Mouse (Mus musculus): ENCODE measurements around the gene Olfr250.
"Not testable (repeated sequence)": the region's sequence is repeated elsewhere in the genome, so short reads cannot be mapped to it uniquely, and the experiment has no call there.

Olfr250 gene

DNA sequence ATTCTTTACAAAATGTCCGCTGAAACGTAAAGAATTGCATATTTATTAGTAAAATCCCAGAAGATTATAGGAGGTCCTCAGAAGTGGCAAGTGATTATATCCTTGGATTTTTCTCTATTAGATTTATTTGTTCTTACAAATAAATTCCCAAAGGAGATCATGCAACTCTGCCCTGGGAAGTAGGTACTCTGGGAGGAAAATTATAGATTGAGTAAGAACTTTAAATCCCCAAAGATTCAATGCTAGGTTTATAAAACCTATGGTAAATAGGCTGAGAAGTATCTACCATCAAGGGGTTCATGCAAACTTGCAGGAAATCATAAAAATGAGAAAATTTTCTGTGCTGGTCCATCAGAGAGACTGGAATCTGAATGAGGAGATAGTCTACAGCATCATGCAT lies at the start of gene Olfr250:
Olfr250 (plus strand) TSS at position 301 of the 400 bp plus-strand sequence.
- no peak for DNase-seq

DNA sequence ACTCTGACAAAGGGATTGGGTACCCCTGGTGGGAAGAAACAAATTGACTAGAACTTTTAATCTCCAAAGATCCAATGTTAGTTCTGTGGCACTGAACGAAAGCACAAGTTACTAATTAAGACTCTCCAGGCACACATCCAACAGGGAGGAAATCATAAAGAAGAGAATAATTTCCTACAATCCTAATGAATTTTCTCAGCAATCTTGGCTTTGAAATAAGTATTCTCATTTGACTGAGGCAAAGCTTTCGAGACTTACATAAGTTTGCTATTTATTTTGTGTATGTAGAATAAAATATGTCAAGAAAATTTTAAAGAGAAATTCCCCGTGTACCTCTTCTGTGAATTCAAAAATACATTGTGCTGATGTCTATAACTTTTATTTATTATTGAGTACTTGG lies 37.9 kb upstream of the Olfr250 start, which contains the start of gene Olfr25:
Olfr25 (plus strand) TSS at position 301 of the 400 bp plus-strand sequence.
- DNase-seq, result no peak

DNA sequence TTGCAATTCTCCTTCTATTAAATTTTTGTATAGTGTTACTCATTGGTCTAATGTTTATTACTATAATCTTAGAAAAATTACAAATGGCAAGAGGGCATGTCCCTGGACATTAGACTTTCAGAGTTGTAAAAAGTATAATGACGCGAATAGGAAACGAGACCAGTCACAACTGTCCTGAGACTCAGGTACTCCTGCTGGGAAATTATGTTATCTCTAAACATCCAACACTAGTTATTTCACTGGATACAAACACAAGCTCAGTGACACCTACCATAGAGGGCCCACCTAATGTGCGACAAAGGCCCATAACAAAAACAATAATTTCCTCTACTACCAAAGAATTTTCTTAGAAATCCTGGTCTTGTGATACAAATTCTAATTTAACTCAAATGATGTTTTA lies 18.6 kb upstream of the Olfr250 start, which contains the start of gene Olfr898:
Olfr898 (plus strand) TSS at position 301 of the 400 bp plus-strand sequence.
- no peak for DNase-seq

DNA sequence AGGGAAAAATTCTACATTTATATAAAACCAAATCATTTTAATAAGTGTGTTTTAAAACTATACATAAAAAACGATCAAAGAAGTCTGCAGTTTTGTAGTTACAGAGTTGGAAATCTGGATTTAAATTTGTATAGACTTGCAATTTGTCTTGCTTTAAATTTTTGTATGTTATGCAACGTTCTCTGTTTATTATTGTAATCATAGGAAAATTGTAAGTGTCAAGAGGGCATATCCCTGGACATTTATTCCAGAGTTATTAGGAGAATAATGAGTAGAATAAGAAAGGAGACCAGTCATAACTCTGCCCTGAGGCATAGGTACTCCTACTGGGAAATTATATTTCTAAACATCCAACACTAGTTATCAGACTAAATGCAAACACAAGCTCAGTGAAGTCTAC lies 10.1 kb downstream of the Olfr250 start, which contains the start of gene Olfr251:
Olfr251 (plus strand) TSS at position 301 of the 400 bp plus-strand sequence.
- DNase-seq, result no peak

DNA sequence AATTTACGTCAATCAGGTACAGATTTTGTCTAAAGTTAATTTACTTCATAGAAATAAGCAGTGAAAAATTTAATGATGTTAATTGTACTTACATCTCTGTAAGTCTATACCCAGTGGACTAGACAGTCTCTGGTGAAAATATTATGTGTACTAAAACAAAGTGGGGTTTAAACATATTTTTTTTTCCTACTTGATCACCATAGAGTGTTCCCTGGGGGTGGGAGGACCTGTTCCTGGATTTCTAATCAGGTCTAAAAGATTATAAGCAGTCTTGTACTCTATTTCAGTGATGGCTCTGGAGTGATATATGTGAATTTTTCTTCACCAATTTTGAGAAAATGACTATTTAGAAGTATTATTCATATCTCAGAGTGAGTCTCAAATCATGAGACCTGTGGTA lies 34.7 kb downstream of the Olfr250 start, which contains the start of gene Olfr147:
Olfr147 (plus strand) TSS at position 301 of the 400 bp plus-strand sequence.
- DNase-seq, result no peak

DNA sequence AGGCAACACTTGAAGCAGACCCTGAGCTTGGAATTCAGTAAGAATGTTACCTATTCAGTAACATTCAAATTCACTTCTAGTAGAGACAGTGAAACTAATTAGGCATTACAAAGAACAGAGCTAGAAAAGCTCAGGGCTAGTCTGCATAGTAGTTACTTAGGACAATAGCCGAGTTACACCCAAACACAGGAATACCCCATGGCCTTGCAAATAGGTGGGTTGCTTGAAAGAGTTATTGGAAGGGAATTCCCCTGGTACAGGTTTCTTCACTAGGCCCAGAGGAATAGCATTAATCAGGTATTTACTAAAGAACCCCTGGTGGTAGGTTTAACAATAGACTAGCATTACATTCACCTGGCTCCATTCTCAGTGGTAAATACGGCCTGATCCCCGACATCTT lies 40.8 kb downstream of the Olfr250 start:
- DNase-seq, result not testable (repeated sequence)

DNA sequence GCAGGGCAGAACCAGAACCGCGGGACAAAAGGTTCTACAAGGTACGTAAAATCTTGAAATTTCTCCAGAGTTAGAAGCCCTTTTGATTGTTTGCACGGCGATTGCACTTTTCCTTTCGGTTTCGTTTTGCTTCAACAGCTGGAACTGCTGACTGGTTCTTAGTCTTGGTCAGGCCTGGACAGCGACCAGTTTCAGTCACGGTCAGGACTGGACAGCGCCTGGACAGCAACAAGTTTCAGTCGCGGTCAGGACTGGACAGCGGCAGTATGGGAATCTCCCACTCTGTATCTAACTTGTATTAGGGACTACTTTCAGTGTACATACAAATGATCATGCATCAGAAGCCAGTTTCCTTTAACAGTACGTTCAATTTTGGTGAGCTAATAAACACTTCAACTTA lies 46.8 kb downstream of the Olfr250 start:
- DNase-seq, result not testable (repeated sequence)

Measured in lung, postnatal 10 days (tissue).